31 mouse cellular contexts compared by ENCODE assay signal in the genomic region with DNA sequence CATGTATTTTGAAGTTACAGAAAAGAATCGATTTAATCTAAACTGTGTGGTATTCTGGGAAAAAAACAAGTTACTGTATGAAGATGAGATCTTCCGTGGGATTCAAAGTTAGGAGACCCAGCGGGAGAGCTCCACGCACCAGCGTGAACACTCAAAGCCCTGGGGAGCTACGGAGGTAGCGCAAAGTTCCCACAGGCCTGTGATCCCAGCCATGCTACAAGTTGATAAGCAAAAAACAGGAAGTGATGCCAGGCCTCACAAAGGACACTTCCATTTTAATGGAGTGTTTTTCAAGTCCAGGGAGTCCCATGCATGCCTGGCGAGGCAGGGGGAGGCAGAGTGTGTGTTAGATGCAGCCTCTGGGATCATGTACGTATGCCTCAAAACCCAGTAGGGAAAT.
"Had no signal": no experiment of that assay in that cellular context is flagged by ENCODE, and none has a peak within 500 bp of the region (broad histone marks: within the 10 kb centered on the region; RNA-seq: fewer than 3 reads in every experiment).

No protein-coding gene starts in this region.

- H3K9ac ChIP-seq: heart, embryonic 13.5 days; heart, embryonic 15.5 days; hindbrain, embryonic 12.5 days; hindbrain, embryonic 14.5 days; intestine, embryonic 15.5 days; kidney, embryonic 15.5 days; limb, embryonic 13.5 days; liver, embryonic 13.5 days; liver, embryonic 15.5 days had no signal

- H3K36me3 ChIP-seq: heart, embryonic 13.5 days; heart, embryonic 15.5 days; hindbrain, embryonic 10.5 days; hindbrain, embryonic 12.5 days; intestine, embryonic 15.5 days; kidney, embryonic 15.5 days; limb, embryonic 13.5 days; liver, embryonic 13.5 days; liver, embryonic 15.5 days had no signal

- H3K4me2 ChIP-seq: heart, embryonic 11.5 days; heart, embryonic 13.5 days; heart, embryonic 15.5 days; hindbrain, embryonic 12.5 days; hindbrain, embryonic 14.5 days; intestine, embryonic 15.5 days; kidney, embryonic 15.5 days; limb, embryonic 13.5 days; liver, embryonic 11.5 days; liver, embryonic 13.5 days; liver, embryonic 15.5 days had no signal

- H3K27me3 ChIP-seq: heart, embryonic 13.5 days; heart, embryonic 15.5 days; hindbrain, embryonic 12.5 days; intestine, embryonic 15.5 days; kidney, embryonic 15.5 days; limb, embryonic 13.5 days; liver, embryonic 13.5 days; liver, embryonic 15.5 days had no signal

- H3K4me1 ChIP-seq: intestine, embryonic 15.5 days; liver, embryonic 13.5 days; liver, embryonic 15.5 days had no signal

- DNase-seq: gastrocnemius, adult 2 months; gastrocnemius, postnatal 10 days; gastrocnemius, postnatal 25 days; heart, adult 11 months; heart, adult 2 months; heart, postnatal 14 days; heart, postnatal 36 days; kidney, adult 2 months; kidney, adult 9 months; kidney, postnatal 14 days; kidney, postnatal 36 days; layer of hippocampus, adult 9-11 months; layer of hippocampus, postnatal 36 days; left cerebral cortex, postnatal 4 days; liver; liver, embryonic 13.5 days had no signal

- ATAC-seq: hindbrain, embryonic 16.5 days; inflammation-experienced regulatory T-cells, adult 6 months; intestine, embryonic 15.5 days; intestine, postnatal 0 days had no signal

- H3K9me3 ChIP-seq: heart, embryonic 13.5 days; heart, embryonic 15.5 days; hindbrain, embryonic 10.5 days; hindbrain, embryonic 12.5 days; intestine, embryonic 15.5 days; kidney, embryonic 15.5 days; limb, embryonic 13.5 days; liver, embryonic 13.5 days; liver, embryonic 15.5 days had no signal

- H3K4me3 ChIP-seq: gastrocnemius, adult 2 months; heart, adult 2 months; heart, embryonic 13.5 days; heart, embryonic 15.5 days; hindbrain, embryonic 10.5 days; hindbrain, embryonic 12.5 days; intestine, embryonic 15.5 days; kidney, embryonic 15.5 days; limb, embryonic 13.5 days; liver, embryonic 13.5 days; liver, embryonic 15.5 days had no signal

- H3K27ac ChIP-seq: gastrocnemius, adult 2 months; heart, adult 2 months; heart, embryonic 13.5 days; heart, embryonic 15.5 days; hindbrain, embryonic 10.5 days; hindbrain, embryonic 12.5 days; hindbrain, embryonic 14.5 days; intestine, embryonic 15.5 days; kidney, embryonic 15.5 days; kidney, postnatal 0 days; liver, embryonic 13.5 days; liver, embryonic 15.5 days had no signal
